Mouse (Mus musculus) kidney, postnatal 0 days (tissue): ENCODE data around the gene Dpy19l3. TPM values are rescaled to one million over a fixed set of nuclear protein-coding genes. Genes with fewer than 3 reads are reported as not detected.
A peak's percentile ranks its signal among the peaks of the same experiment; 100 is the strongest.

Experiments used
- ATAC-seq: fragments of 200-750 bp; cut with Nextera tagmentation; replicated peaks from 2 replicates; pipeline ENCODE4 v1.8.0; 2017; ENCODE audit warnings: low read depth, moderate number of reproducible peaks, moderate TSS enrichment, moderate library complexity; ENCODE audit not compliant: low FRiP score
- DNase-seq: peaks from one replicate; pipeline ENCODE4 v3.0.0-alpha.2; 2016; ENCODE audit warnings: low spot score
- H3K27ac ChIP-seq: fragments of 300-500 bp; sonication (generic); 2 replicates; pipeline ENCODE4 v1.5.1; 2014; ENCODE audit warnings: mild to moderate bottlenecking
- H3K27me3 ChIP-seq: fragments of 300-500 bp; sonication (generic); 2 replicates; pipeline ENCODE4 v1.6.1; 2014; ENCODE audit warnings: low read length, mixed read lengths; ENCODE audit not compliant: insufficient read depth
- H3K36me3 ChIP-seq: fragments of 300-500 bp; sonication (generic); 2 replicates; pipeline ENCODE4 v1.6.1; 2014; ENCODE audit warnings: low read length, mixed read lengths; ENCODE audit not compliant: insufficient read depth
- H3K4me1 ChIP-seq: fragments of 300-500 bp; sonication (generic); replicated peaks from 2 replicates; pipeline ENCODE4 v1.6.1; 2014; ENCODE audit warnings: antibody characterized with exemption, low read length, mixed read lengths; ENCODE audit not compliant: insufficient read depth
- H3K4me2 ChIP-seq: fragments of 300-500 bp; sonication (generic); 2 replicates; pipeline ENCODE4 v1.6.1; 2014; ENCODE audit warnings: mild to moderate bottlenecking, low read length, moderate library complexity, mixed read lengths
- H3K4me3 ChIP-seq: fragments of 300-500 bp; sonication (generic); replicated peaks from 2 replicates; pipeline ENCODE4 v1.5.1; 2014; ENCODE audit warnings: low read depth, low read length
- H3K9ac ChIP-seq: fragments of 300-500 bp; sonication (generic); 2 replicates; pipeline ENCODE4 v1.6.1; 2014; ENCODE audit warnings: low read depth, low read length
- H3K9me3 ChIP-seq: fragments of 300-500 bp; sonication (generic); replicated peaks from 2 replicates; pipeline ENCODE4 v1.6.1; 2016; ENCODE audit warnings: low read length, inconsistent platforms, mixed read lengths
- CTCF ChIP-seq: IDR thresholded peaks from 2 replicates; pipeline ENCODE4 v1.5.1; 2016; ENCODE audit warnings: antibody characterized with exemption, low read depth, mild to moderate bottlenecking, moderate library complexity
- WGBS: fragments of 180-500 bp; shearing (Covaris S2); extraction: QIAGEN DNeasy Blood & Tissue Kit; methylation state at CpG from one replicate; pipeline ENCODE4 v1.1.7; 2014; 5-methylcytosine and 5-hydroxymethylcytosine counted together
- polyA plus RNA-seq: library from polyadenylated mRNA; unstranded; fragments of >200 nt; fragmentation: Nextera tagmentation; extraction: Ambion mirVana; gene quantifications from 2 replicates; pipeline ENCODE4 v1.2.1, GENCODE M21; 2015

Gene Dpy19l3
- polyA plus RNA-seq, 1 experiment from 2014 or later: 21.3 TPM

DNA sequence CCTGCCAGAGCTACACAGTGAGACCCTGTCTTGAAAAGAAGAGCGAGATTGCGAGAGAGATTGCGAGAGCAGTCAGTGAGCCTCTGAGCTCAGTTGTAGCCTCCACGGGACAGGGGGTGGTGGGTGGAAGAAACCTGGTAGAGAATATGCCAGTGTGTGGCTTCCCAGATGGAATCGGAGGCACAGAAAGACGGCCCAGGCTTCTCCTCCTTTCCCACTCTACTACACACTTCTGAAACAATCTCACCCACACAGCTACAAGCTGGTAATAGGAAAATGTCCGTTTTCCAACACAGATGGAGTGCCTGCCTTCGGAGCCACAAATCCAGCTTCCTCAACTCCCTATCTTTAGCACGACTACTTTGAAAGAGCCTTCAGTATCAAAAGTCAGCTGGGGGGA is 9.5 kb downstream of the Dpy19l3 start:
- DNase-seq: no peak
- no peak overlapping the region for H3K27ac ChIP-seq
- H3K27me3 ChIP-seq: no peaks in the 10 kb centered on the region
- no peaks in the 10 kb centered on the region for H3K4me1 ChIP-seq
- H3K9me3 ChIP-seq: no peaks in the 10 kb centered on the region
- TF ChIP-seq CTCF: no peak
- no peak overlapping the region for H3K4me3 ChIP-seq
- ATAC-seq: no peak
- H3K9ac ChIP-seq: no peak overlapping the region
- H3K4me2 ChIP-seq: no peak overlapping the region
- WGBS: 94% methylated on average over 9 of the region's 9 CpGs
- H3K36me3 ChIP-seq: peaks cover 7% of the 10 kb centered on the region; the same call in 1 of the 2 replicates

DNA sequence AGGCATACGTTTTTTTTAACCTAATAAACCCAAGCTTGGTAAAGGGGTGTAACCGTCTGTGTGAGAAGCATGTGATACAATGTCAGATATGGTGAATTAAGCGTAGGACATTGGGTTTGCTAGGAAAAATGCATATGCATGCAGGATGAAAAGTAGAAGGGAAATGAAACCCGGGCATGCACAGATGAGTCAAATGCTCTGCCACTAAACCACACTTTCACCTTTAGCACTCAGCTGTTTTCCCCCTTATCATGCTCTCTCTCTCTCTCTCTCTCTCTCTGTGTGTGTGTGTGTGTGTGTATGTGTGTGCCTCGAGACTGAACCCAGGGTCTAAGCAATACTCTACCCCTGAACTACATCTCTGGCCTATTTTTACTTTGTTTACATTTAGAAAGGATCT is 11.9 kb downstream of the Dpy19l3 start:
- Histone ChIP-seq H3K4me2 (no peak overlapping the region), H3K27me3 (no peaks in the 10 kb centered on the region), H3K36me3 (0 out of 2 replicates have a peak, but pooled peaks cover 4% of the 10 kb centered on the region), H3K4me1 (no peaks in the 10 kb centered on the region), H3K9ac (no peak overlapping the region), H3K9me3 (no peaks in the 10 kb centered on the region), H3K4me3 (no peak overlapping the region), H3K27ac (no peak overlapping the region)
- WGBS: 78% methylated on average over 5 of the region's 5 CpGs
- ATAC-seq (no peak), DNase-seq (no peak)
- TF ChIP-seq CTCF: no peak

DNA sequence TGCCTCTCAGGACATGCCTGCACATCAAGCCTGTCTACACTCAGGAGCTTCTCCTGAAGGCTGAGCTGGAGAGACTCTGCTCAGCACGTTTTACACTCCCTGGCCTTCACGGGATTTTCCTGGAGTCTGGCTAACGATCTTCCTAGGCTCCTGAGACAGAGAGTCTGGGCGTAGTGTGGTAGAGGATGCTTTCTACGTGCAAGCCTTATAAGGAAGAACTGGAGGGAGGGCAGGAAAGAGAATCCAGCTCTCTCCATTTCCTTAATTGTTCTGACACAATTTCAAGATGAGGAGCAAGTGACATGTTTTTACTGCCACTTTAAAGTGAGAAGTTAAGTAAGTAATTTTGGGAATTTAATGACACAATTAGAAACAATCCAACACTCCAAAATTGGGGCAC is 12.4 kb downstream of the Dpy19l3 start:
- H3K9ac ChIP-seq: no peak overlapping the region
- no peaks in the 10 kb centered on the region for H3K9me3 ChIP-seq
- H3K36me3 ChIP-seq: 0 out of 2 replicates have a peak, but pooled peaks cover 4% of the 10 kb centered on the region
- no peak overlapping the region for H3K27ac ChIP-seq
- H3K4me3 ChIP-seq: no peak overlapping the region
- ATAC-seq (no peak), DNase-seq (no peak)
- H3K4me2 ChIP-seq: no peak overlapping the region
- H3K4me1 ChIP-seq: no peaks in the 10 kb centered on the region
- no peaks in the 10 kb centered on the region for H3K27me3 ChIP-seq
- WGBS: 56% methylated on average over 5 of the region's 5 CpGs
- no peak for TF ChIP-seq CTCF

DNA sequence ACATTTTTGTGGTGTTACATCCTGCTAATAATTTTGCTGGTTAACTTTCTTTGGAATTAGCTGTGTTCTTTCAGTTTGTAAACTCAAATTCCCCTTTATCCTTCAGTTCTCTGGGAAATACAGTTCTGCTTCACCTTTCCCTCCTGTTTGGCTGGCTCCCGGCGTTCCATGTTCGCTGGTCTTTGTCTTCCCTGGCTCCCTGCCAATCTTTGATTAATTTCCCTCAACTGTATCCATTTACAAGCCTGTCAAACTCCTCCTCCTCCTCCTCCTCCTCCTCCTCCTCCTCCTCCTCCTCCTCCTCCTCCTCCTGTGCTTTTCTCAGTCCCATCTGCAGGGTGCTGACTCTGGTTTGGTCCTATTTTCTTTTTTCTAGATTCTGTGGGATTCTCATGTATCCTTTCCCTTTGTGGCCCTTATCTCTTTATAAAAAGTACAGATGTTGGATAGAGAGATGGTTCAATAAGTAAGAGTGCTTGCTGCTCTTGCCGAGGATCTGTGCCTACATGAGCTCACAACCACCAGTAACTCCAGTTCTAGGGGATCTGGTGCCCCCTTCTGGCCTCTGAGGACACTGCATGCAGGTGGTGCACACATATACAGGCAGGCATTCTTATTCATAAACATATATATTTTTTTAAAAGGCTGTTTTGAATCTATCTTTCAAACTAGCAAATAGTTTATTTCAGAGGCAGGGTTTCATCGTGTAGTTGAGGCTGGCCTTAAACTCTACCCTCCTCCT is 13.6 kb downstream of the Dpy19l3 start:
- WGBS: 41% methylated on average over 5 of the region's 5 CpGs
- no peak overlapping the region for H3K4me2 ChIP-seq

DNA sequence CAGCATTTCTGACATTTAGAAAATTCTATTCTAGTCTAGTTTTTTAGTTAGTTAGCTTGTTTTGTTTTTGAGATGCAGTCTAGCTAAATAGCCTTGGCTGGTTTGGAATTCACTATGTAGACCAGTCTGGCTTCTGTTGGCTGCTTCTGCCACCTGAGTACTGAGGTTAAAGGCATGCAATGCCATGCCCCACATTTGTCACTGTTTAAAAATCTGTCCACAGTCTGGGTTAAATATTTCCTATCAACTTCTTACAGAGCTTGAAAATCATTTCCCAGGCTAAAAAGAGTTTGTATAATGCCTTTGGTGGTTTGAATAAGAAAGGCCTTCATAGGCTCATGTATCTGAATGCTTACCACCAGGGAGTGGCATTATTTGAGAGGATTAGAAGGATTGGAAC is 15.4 kb downstream of the Dpy19l3 start:
- no peak overlapping the region for H3K27ac ChIP-seq
- no peak overlapping the region for H3K4me2 ChIP-seq
- H3K4me1 ChIP-seq: no peaks in the 10 kb centered on the region
- no peaks in the 10 kb centered on the region for H3K27me3 ChIP-seq
- 0 out of 2 replicates have a peak, but pooled peaks cover 3% of the 10 kb centered on the region for H3K36me3 ChIP-seq
- ATAC-seq: no peak
- DNase-seq: no peak
- no peak for TF ChIP-seq CTCF
- no peak overlapping the region for H3K4me3 ChIP-seq
- no peak overlapping the region for H3K9ac ChIP-seq
- H3K9me3 ChIP-seq: no peaks in the 10 kb centered on the region

More for the DNA sequence above, 13.6 kb downstream of the Dpy19l3 start:
- Histone ChIP-seq H3K9me3 (no peaks in the 10 kb centered on the region), H3K36me3 (0 out of 2 replicates have a peak, but pooled peaks cover 4% of the 10 kb centered on the region), H3K4me1 (no peaks in the 10 kb centered on the region), H3K27me3 (no peaks in the 10 kb centered on the region), H3K4me3 (no peak overlapping the region), H3K27ac (no peak overlapping the region), H3K9ac (no peak overlapping the region)
- no peak for ATAC-seq
- peak; percentile 80 for TF ChIP-seq CTCF
- DNase-seq: peak; percentile 54

DNA sequence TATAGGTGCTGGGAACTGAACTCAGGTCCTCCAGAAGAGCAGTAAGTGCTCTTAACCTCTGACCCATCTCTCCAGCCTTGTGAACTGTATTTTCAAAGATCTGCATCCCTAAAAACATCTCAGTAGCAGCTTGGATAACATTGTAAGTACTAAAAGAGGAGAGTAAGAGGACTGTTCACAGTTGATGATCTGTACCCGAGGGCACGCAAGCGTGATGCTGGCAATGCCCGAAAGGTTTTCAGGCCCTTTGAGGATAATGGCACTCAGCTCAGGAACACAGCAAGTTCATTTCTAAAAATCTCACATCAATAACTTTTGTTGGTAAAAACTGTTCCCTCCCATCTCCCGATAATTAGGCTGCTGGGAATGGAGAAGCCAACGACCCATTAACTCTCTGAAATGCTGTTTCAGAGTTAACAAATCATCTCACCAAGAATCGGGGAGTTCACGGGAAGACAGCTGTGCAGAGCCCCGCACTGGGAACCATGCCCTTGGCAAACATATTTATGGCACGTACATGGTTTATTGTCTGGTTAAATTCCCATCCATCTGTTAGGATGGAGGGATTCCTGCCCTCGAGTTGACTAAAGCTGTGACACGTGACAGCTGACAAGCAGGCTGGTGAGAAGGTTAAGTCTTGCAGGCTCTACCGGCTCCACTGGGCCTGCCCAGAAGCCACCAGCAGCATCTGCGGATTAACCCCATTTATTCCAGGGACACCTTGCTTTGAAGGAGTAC is 20.8 kb downstream of the Dpy19l3 start:
- Histone ChIP-seq H3K4me2 (no peak overlapping the region), H3K4me1 (no peaks in the 10 kb centered on the region), H3K4me3 (no peak overlapping the region), H3K36me3 (no peaks in the 10 kb centered on the region), H3K9ac (no peak overlapping the region), H3K9me3 (no peaks in the 10 kb centered on the region), H3K27me3 (no peaks in the 10 kb centered on the region), H3K27ac (no peak overlapping the region)
- no peak for TF ChIP-seq CTCF
- peak; percentile 66 for DNase-seq
- WGBS: 29% methylated on average over 14 of the region's 14 CpGs
- peak; percentile 57; the same call in 1 of the 2 replicates for ATAC-seq
